Mouse (Mus musculus) G1E (cell line): ENCODE data around the gene Hist1h2bm.

Experiments used
- CTCF ChIP-seq: IDR thresholded peaks from 2 replicates; pipeline ENCODE4 v1.5.1; 2012; ENCODE audit warnings: low read depth, low read length, inconsistent platforms, mixed read lengths
- GATA1 ChIP-seq: IDR thresholded peaks from 2 replicates; pipeline ENCODE4 v1.6.1; 2012; ENCODE audit warnings: borderline replicate concordance, low read length, inconsistent platforms, mixed read lengths

DNA sequence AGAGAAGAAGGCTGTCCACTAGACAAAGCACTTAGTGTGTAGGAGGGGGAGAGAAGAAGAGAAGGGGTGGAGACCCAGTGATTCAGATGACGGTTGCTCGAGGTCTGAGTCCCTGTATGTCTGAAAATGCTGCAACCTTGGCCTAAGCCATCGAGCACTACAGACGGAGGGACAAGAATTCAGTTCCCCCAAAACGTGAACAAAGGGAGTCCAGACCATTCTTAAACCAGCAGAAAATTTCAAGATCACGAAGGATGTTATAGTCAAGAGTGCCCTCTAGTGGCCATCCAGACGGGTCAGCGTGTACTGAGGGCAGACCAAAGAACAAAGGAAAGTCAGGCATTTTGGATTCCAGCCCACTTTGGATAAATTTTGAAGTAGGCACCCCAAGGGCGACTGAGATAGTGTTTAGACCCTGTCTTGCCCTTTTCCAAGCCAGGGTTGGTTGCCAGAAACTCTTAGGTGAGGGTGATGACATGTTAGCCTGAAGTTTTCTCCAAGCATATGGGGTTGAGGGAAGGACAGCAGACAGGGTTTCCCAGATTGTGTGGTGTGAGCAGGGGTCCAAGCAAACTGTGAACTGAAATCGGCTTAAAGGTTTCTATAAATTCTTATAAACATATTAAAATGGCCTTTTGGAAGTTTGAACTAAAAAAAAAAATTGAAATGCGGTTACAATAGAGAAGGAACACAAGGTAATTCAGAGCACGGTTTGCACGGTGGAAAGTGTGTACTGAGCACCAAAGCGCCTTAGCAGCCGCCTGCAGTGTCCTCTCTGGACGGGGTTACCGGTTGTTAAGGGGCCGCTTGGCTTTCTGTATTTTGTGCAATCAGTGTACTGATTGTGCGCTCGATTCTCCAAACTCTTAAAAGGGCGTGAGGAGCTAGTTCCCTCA is 12.4 kb downstream of the Hist1h2bm start:
- TF ChIP-seq CTCF (peak; percentile 44), GATA1 (no peak)
